ENCODE assay signal across 14 mouse cellular contexts in genomic region chr3:116620636-116621370, GRCm38 (mm10). TPM values are rescaled to one million over a fixed set of nuclear protein-coding genes. Genes with fewer than 3 reads are reported as not detected.
DNase-seq lines count a peak whose midpoint lies in the region; ATAC-seq lines count a peak whose summit lies in the region.
"Had no signal": no experiment of that assay in that cellular context is flagged by ENCODE, and none has a peak within 500 bp of the region (broad histone marks: within the 10 kb centered on the region; RNA-seq: fewer than 3 reads in every experiment).

No protein-coding gene starts in this region.

- 74% methylated on average over 7 of the region's 7 CpGs for WGBS in liver, embryonic 11.5 days

- intact Hi-C loops in gastrocnemius, postnatal 14 days (cut with DNase I; ENCODE audit: low total_unique reads): no loop called here

- H3K27ac ChIP-seq in liver, embryonic 11.5 days (ENCODE audit: low read depth, low read length): no peak overlapping the region
- H3K27ac ChIP-seq: embryonic facial prominence, embryonic 15.5 days; hindbrain, embryonic 14.5 days; macrophage had no signal

- H3K36me3 ChIP-seq in liver, embryonic 11.5 days (ENCODE audit: control insufficient read depth, insufficient read depth, low read length): peaks cover 21% of the 10 kb centered on the region

- no peaks in the 10 kb centered on the region for H3K27me3 ChIP-seq in liver, embryonic 11.5 days (replicated peaks; ENCODE audit: control insufficient read depth, insufficient read depth, low read length)
- H3K27me3 ChIP-seq: embryonic facial prominence, embryonic 15.5 days had no signal

- no peaks in the 10 kb centered on the region for H3K9me3 ChIP-seq in liver, embryonic 11.5 days (ENCODE audit: control insufficient read depth, low read length)
- H3K9me3 ChIP-seq: embryonic facial prominence, embryonic 15.5 days had no signal

- ATAC-seq in liver, embryonic 11.5 days (replicated peaks; ENCODE audit: low FRiP score): peak; percentile 77
- peak; percentile 91 for ATAC-seq in megakaryocyte-erythroid progenitor cell, adult 5-6 weeks (replicated peaks; ENCODE audit: low FRiP score, low TSS enrichment, poor library complexity, severe bottlenecking)

- peak; percentile 23 for DNase-seq in layer of hippocampus, adult 9-11 months
- DNase-seq in layer of hippocampus, postnatal 10 days (ENCODE audit: low spot score in 2 of 2): no peak
- peak; percentile 47 for DNase-seq in brain, adult 2 months (ENCODE audit: low read depth, low spot score)
- DNase-seq in liver, embryonic 11.5 days (ENCODE audit: low spot score): no peak
- DNase-seq in urinary bladder, postnatal 14 days (ENCODE audit: low spot score): no peak
- no peak for DNase-seq in thymus, postnatal 0 days (ENCODE audit: low spot score)
- no peak for DNase-seq in gastrocnemius, postnatal 14 days
- DNase-seq: adrenal gland, postnatal 10 days; kidney, adult 8-10 months; lung, adult 18-20 months had no signal

- no peak overlapping the region for H3K9ac ChIP-seq in liver, embryonic 11.5 days (ENCODE audit: low read depth, low read length)
- H3K9ac ChIP-seq: embryonic facial prominence, embryonic 15.5 days; hindbrain, embryonic 14.5 days had no signal

- no peak overlapping the region for H3K4me2 ChIP-seq in liver, embryonic 11.5 days
- H3K4me2 ChIP-seq: embryonic facial prominence, embryonic 15.5 days; hindbrain, embryonic 14.5 days had no signal

- no peaks in the 10 kb centered on the region for H3K4me1 ChIP-seq in liver, embryonic 11.5 days (replicated peaks; ENCODE audit: control insufficient read depth, insufficient read depth, low read length)
- H3K4me1 ChIP-seq: embryonic facial prominence, embryonic 15.5 days had no signal

- no peak overlapping the region for H3K4me3 ChIP-seq in liver, embryonic 11.5 days (ENCODE audit: low read depth, low read length)
- H3K4me3 ChIP-seq: embryonic facial prominence, embryonic 15.5 days had no signal

RNA-seq across cellular contexts. Expression of gene Trmt13, which starts 6.4 kb away (rescaled TPM):
- 10 to 100 TPM; 14.0 to 17.5 TPM for total RNA-seq in layer of hippocampus, postnatal 10 days (2021)
- polyA plus RNA-seq in liver, embryonic 11.5 days (2014; fragmentation: Nextera tagmentation; extraction: Ambion mirVana): 23.4 and 26.3 TPM in 2 replicates
- 39.6 and 46.7 TPM in 2 replicates for total RNA-seq in megakaryocyte-erythroid progenitor cell, adult 5-6 weeks (2014; fragmentation: Nextera tagmentation)
- total RNA-seq in megakaryocyte-erythroid progenitor cell, adult 5-6 weeks (2017): 26.6 and 34.2 TPM in 2 replicates
- polyA plus RNA-seq in thymus, postnatal 0 days (2015; fragmentation: Nextera tagmentation; extraction: Ambion mirVana): 25.0 and 30.6 TPM in 2 replicates
- 1 to 10 TPM; 4.7 to 5.3 TPM for total RNA-seq in gastrocnemius, postnatal 14 days (2021)

RNA-seq across cellular contexts. Expression of gene Sass6, which starts 26.0 kb away (rescaled TPM):
- total RNA-seq in layer of hippocampus, postnatal 10 days (2021): 10 to 100 TPM in 1 of 2 experiments, 1 to 10 TPM in 1; 9.6 to 11.4 TPM
- polyA plus RNA-seq in liver, embryonic 11.5 days (2014; fragmentation: Nextera tagmentation; extraction: Ambion mirVana): 30.4 and 32.4 TPM in 2 replicates
- total RNA-seq in megakaryocyte-erythroid progenitor cell, adult 5-6 weeks (2014; fragmentation: Nextera tagmentation): 20.1 and 23.1 TPM in 2 replicates
- 38.0 and 65.1 TPM in 2 replicates for total RNA-seq in megakaryocyte-erythroid progenitor cell, adult 5-6 weeks (2017)
- 21.7 and 23.7 TPM in 2 replicates for polyA plus RNA-seq in thymus, postnatal 0 days (2015; fragmentation: Nextera tagmentation; extraction: Ambion mirVana)
- 1 to 10 TPM; 3.0 to 3.4 TPM for total RNA-seq in gastrocnemius, postnatal 14 days (2021)

RNA-seq across cellular contexts. Expression of gene Mfsd14a, which starts 41.7 kb away (rescaled TPM):
- 10 to 100 TPM; 54.8 to 57.5 TPM for total RNA-seq in layer of hippocampus, postnatal 10 days (2021)
- polyA plus RNA-seq in liver, embryonic 11.5 days (2014; fragmentation: Nextera tagmentation; extraction: Ambion mirVana): 67.4 and 75.0 TPM in 2 replicates
- total RNA-seq in megakaryocyte-erythroid progenitor cell, adult 5-6 weeks (2014; fragmentation: Nextera tagmentation): 50.7 and 53.6 TPM in 2 replicates
- 83.2 and 95.4 TPM in 2 replicates for total RNA-seq in megakaryocyte-erythroid progenitor cell, adult 5-6 weeks (2017)
- polyA plus RNA-seq in thymus, postnatal 0 days (2015; fragmentation: Nextera tagmentation; extraction: Ambion mirVana): 68.6 and 69.9 TPM in 2 replicates
- 10 to 100 TPM; 13.4 to 14.3 TPM for total RNA-seq in gastrocnemius, postnatal 14 days (2021)

RNA-seq across cellular contexts. Expression of gene Lrrc39, which starts 58.0 kb away (rescaled TPM):
- under 1 TPM; 0.25 to 0.27 TPM for total RNA-seq in layer of hippocampus, postnatal 10 days (2021)
- 2.1 and 2.8 TPM in 2 replicates for polyA plus RNA-seq in liver, embryonic 11.5 days (2014; fragmentation: Nextera tagmentation; extraction: Ambion mirVana)
- 0.37 TPM in 1 of 2 replicates, not detected in the other for total RNA-seq in megakaryocyte-erythroid progenitor cell, adult 5-6 weeks (2014; fragmentation: Nextera tagmentation)
- total RNA-seq in megakaryocyte-erythroid progenitor cell, adult 5-6 weeks (2017): 0.23 and 0.61 TPM in 2 replicates
- polyA plus RNA-seq in thymus, postnatal 0 days (2015; fragmentation: Nextera tagmentation; extraction: Ambion mirVana): 0.36 and 0.81 TPM in 2 replicates
- 10 to 100 TPM; 39.2 to 42.1 TPM for total RNA-seq in gastrocnemius, postnatal 14 days (2021)

Comparison
In these comparisons a context has a peak if more than half of its experiments do, and no peak if none do; other contexts are left out.
1. DNase-seq: peak in layer of hippocampus, adult 9-11 months (single experiment) and brain, adult 2 months (single experiment); none in layer of hippocampus, postnatal 10 days (0 of 2), liver, embryonic 11.5 days (single experiment), urinary bladder, postnatal 14 days (single experiment), thymus, postnatal 0 days (single experiment) and gastrocnemius, postnatal 14 days (single experiment).